Mouse (Mus musculus) liver, postnatal 0 days (tissue): ENCODE measurements at regions not wholly inside any gene's neighbourhood (a gene's known extent, or its start where the extent isn't known, plus 50 kb on each side); places are given as distances from the start of the nearest gene placed in this dataset.

ENCODE experiments used
- ATAC-seq: fragments of 200-750 bp; cut with Nextera tagmentation; 2 replicates; pipeline ENCODE4 v1.8.0; 2017; ENCODE audit warnings: mild to moderate bottlenecking, moderate library complexity
- DNase-seq: peaks from one replicate; pipeline ENCODE4 v3.0.0-alpha.2; 2016
- H3K27ac ChIP-seq: fragments of 300-500 bp; sonication (generic); 2 replicates; pipeline ENCODE4 v1.5.1; 2014; ENCODE audit warnings: antibody characterized with exemption, moderate library complexity, mild to moderate bottlenecking, low read depth
- H3K27me3 ChIP-seq: fragments of 300-500 bp; sonication (generic); 2 replicates; pipeline ENCODE4 v1.6.1; 2014; ENCODE audit warnings: low read length, control low read depth, mixed read lengths; ENCODE audit not compliant: insufficient read depth
- H3K36me3 ChIP-seq: fragments of 300-500 bp; sonication (generic); replicated peaks from 2 replicates; pipeline ENCODE4 v1.6.1; 2014; ENCODE audit warnings: mild to moderate bottlenecking, control low read depth, low read length, moderate library complexity, mixed read lengths; ENCODE audit not compliant: insufficient read depth
- H3K4me1 ChIP-seq: fragments of 300-500 bp; sonication (generic); 2 replicates; pipeline ENCODE4 v1.6.1; 2014; ENCODE audit warnings: antibody characterized with exemption, mild to moderate bottlenecking, control low read depth; ENCODE audit not compliant: insufficient read depth
- H3K4me2 ChIP-seq: fragments of 300-500 bp; sonication (generic); 2 replicates; pipeline ENCODE4 v1.6.1; 2014; ENCODE audit warnings: low read depth, mild to moderate bottlenecking, low read length, moderate library complexity, mixed read lengths
- H3K4me3 ChIP-seq: fragments of 300-500 bp; sonication (generic); 2 replicates; pipeline ENCODE4 v1.5.1; 2014; ENCODE audit warnings: low read depth, low read length
- H3K9ac ChIP-seq: fragments of 300-500 bp; sonication (generic); replicated peaks from 2 replicates; pipeline ENCODE4 v1.6.1; 2014; ENCODE audit warnings: mild to moderate bottlenecking, moderate library complexity
- H3K9me3 ChIP-seq: fragments of 300-500 bp; sonication (generic); 2 replicates; pipeline ENCODE4 v1.6.1; 2016; ENCODE audit warnings: mild to moderate bottlenecking, control low read depth, low read length, mixed read lengths
- CTCF ChIP-seq: sonication (generic); IDR thresholded peaks from 2 replicates; pipeline ENCODE4 v1.5.1; 2016; ENCODE audit warnings: antibody characterized with exemption, low read depth
- EP300 ChIP-seq: IDR thresholded peaks from 2 replicates; pipeline ENCODE4 v1.6.1; 2016; ENCODE audit warnings: antibody characterized with exemption, low read depth, mild to moderate bottlenecking
- WGBS: fragments of 180-500 bp; shearing (Covaris S2); extraction: QIAGEN DNeasy Blood & Tissue Kit; methylation state at CpG from one replicate; pipeline ENCODE4 v1.1.7; 2014; ENCODE audit not compliant: insufficient replicate concordance; 5-methylcytosine and 5-hydroxymethylcytosine counted together

GRCm38 (mm10) chr13:107887366-107888230 is 156.6 kb upstream of the Smim15 start:
- no peak for ATAC-seq
- Histone ChIP-seq H3K36me3 (no peaks in the 10 kb centered on the region), H3K4me3 (peak overlapping the region; percentile 78), H3K27ac (no peak overlapping the region), H3K9ac (peak overlapping the region; percentile 78), H3K4me1 (peaks cover 4% of the 10 kb centered on the region), H3K27me3 (peaks cover 28% of the 10 kb centered on the region), H3K9me3 (no peaks in the 10 kb centered on the region), H3K4me2 (peak overlapping the region; percentile 92)
- TF ChIP-seq CTCF (no peak), EP300 (no peak)
- DNase-seq, result no peak
- 10% methylated on average over 16 of the region's 16 CpGs for WGBS

GRCm38 (mm10) chr13:107884836-107885235 is 159.4 kb upstream of the Smim15 start:
- no peak overlapping the region for H3K4me2 ChIP-seq
- DNase-seq, result no peak
- no peaks in the 10 kb centered on the region for H3K9me3 ChIP-seq
- H3K27ac ChIP-seq, result no peak overlapping the region
- no peaks in the 10 kb centered on the region for H3K36me3 ChIP-seq
- H3K9ac ChIP-seq, result no peak overlapping the region
- no peak for ATAC-seq
- TF ChIP-seq EP300 (no peak), CTCF (no peak)
- peaks cover 22% of the 10 kb centered on the region for H3K27me3 ChIP-seq
- H3K4me3 ChIP-seq, result no peak overlapping the region
- 78% methylated on average over 3 of the region's 3 CpGs for WGBS
- no peaks in the 10 kb centered on the region for H3K4me1 ChIP-seq

GRCm38 (mm10) chr13:107882337-107882736 is 161.9 kb upstream of the Smim15 start:
- H3K4me1 ChIP-seq, result no peaks in the 10 kb centered on the region
- no peak overlapping the region for H3K9ac ChIP-seq
- TF ChIP-seq EP300, result no peak
- TF ChIP-seq CTCF, result no peak
- WGBS, result 79% methylated on average over 5 of the region's 5 CpGs
- no peak for ATAC-seq
- peaks cover 10% of the 10 kb centered on the region for H3K27me3 ChIP-seq
- no peaks in the 10 kb centered on the region for H3K36me3 ChIP-seq
- H3K9me3 ChIP-seq, result no peaks in the 10 kb centered on the region
- no peak overlapping the region for H3K4me2 ChIP-seq
- no peak overlapping the region for H3K27ac ChIP-seq
- no peak for DNase-seq
- H3K4me3 ChIP-seq, result no peak overlapping the region

GRCm38 (mm10) chr13:107880551-107880950 is 163.7 kb upstream of the Smim15 start:
- TF ChIP-seq EP300 (no peak), CTCF (no peak; the same call in 1 of the 2 replicates)
- 79% methylated on average over 2 of the region's 2 CpGs for WGBS
- ATAC-seq (no peak), DNase-seq (no peak)
- H3K4me2 ChIP-seq, result no peak overlapping the region
- no peaks in the 10 kb centered on the region for H3K9me3 ChIP-seq
- no peaks in the 10 kb centered on the region for H3K27me3 ChIP-seq
- H3K27ac ChIP-seq, result no peak overlapping the region
- H3K36me3 ChIP-seq, result no peaks in the 10 kb centered on the region
- H3K4me1 ChIP-seq, result no peaks in the 10 kb centered on the region
- H3K9ac ChIP-seq, result no peak overlapping the region
- H3K4me3 ChIP-seq, result no peak overlapping the region

GRCm38 (mm10) chr13:107879535-107879934 is 164.7 kb upstream of the Smim15 start:
- TF ChIP-seq EP300 (no peak), CTCF (no peak)
- no peaks in the 10 kb centered on the region for H3K4me1 ChIP-seq
- H3K36me3 ChIP-seq, result no peaks in the 10 kb centered on the region
- no peaks in the 10 kb centered on the region for H3K27me3 ChIP-seq
- H3K27ac ChIP-seq, result no peak overlapping the region
- no peak overlapping the region for H3K4me2 ChIP-seq
- H3K4me3 ChIP-seq, result no peak overlapping the region
- no peak overlapping the region for H3K9ac ChIP-seq
- peak; percentile 40; the same call in 1 of the 2 replicates for ATAC-seq
- peak; percentile 44 for DNase-seq
- 60% methylated on average over 7 of the region's 8 CpGs for WGBS
- H3K9me3 ChIP-seq, result no peaks in the 10 kb centered on the region

- DNase-seq (no peak), ATAC-seq (no peak)
- Histone ChIP-seq H3K27me3 (no peaks in the 10 kb centered on the region), H3K27ac (no peak overlapping the region), H3K4me3 (no peak overlapping the region), H3K36me3 (no peaks in the 10 kb centered on the region), H3K4me2 (no peak overlapping the region), H3K4me1 (no peaks in the 10 kb centered on the region), H3K9me3 (no peaks in the 10 kb centered on the region), H3K9ac (no peak overlapping the region)
- TF ChIP-seq CTCF (no peak), EP300 (no peak)
- WGBS, result 79% methylated on average over 3 of the region's 3 CpGs
These were observed 165.3 kb upstream of the Smim15 start for GRCm38 (mm10) chr13:107878980-107879379.
